Mouse (Mus musculus) stomach, embryonic 15.5 days (tissue): Measurements from ENCODE around the gene Gpr179. TPM values are rescaled to one million over a fixed set of nuclear protein-coding genes. Genes with fewer than 3 reads are reported as not detected.
"Not testable (repeated sequence)": the region's sequence is repeated elsewhere in the genome, so short reads cannot be mapped to it uniquely, and the experiment has no call there.

Experiments
- ATAC-seq: fragments of 200-750 bp; cut with Nextera tagmentation; 2 replicates; pipeline ENCODE4 v1.8.0; 2017; ENCODE audit warnings: low read depth, moderate number of reproducible peaks, moderate TSS enrichment; ENCODE audit not compliant: insufficient read depth, low FRiP score
- H3K27ac ChIP-seq: fragments of 300-500 bp; sonication (generic); 2 replicates; pipeline ENCODE4 v1.5.1; 2015; ENCODE audit warnings: mild to moderate bottlenecking, inconsistent platforms
- H3K27me3 ChIP-seq: fragments of 300-500 bp; sonication (generic); replicated peaks from 2 replicates; pipeline ENCODE4 v1.6.1; 2015; ENCODE audit warnings: inconsistent platforms
- H3K36me3 ChIP-seq: fragments of 300-500 bp; sonication (generic); 2 replicates; pipeline ENCODE4 v1.6.1; 2015; ENCODE audit warnings: inconsistent platforms
- H3K4me1 ChIP-seq: fragments of 300-500 bp; sonication (generic); 2 replicates; pipeline ENCODE4 v1.6.1; 2015; ENCODE audit warnings: inconsistent platforms
- H3K4me2 ChIP-seq: fragments of 300-500 bp; sonication (generic); 2 replicates; pipeline ENCODE4 v1.6.1; 2015; ENCODE audit warnings: mild to moderate bottlenecking, inconsistent platforms
- H3K4me3 ChIP-seq: fragments of 300-500 bp; sonication (generic); replicated peaks from 2 replicates; pipeline ENCODE4 v1.5.1; 2015; ENCODE audit warnings: inconsistent platforms
- H3K9ac ChIP-seq: fragments of 300-500 bp; sonication (generic); 2 replicates; pipeline ENCODE4 v1.6.1; 2015; ENCODE audit warnings: inconsistent platforms
- H3K9me3 ChIP-seq: fragments of 300-500 bp; sonication (generic); 2 replicates; pipeline ENCODE4 v1.6.1; 2016; ENCODE audit warnings: inconsistent platforms
- WGBS: fragments of 180-500 bp; shearing (Covaris S2); methylation state at CpG from one replicate; pipeline ENCODE4 v1.1.7; 2015; 5-methylcytosine and 5-hydroxymethylcytosine counted together
- polyA plus RNA-seq: library from polyadenylated mRNA; unstranded; fragments of >200 nt; fragmentation: Nextera tagmentation; extraction: Ambion mirVana; gene quantifications from 2 replicates; pipeline ENCODE4 v1.2.1, GENCODE M21; 2015

Gpr179 gene
- polyA plus RNA-seq, 1 experiment from 2014 or later = 0.19 TPM

- WGBS = 41% methylated on average over 8 of the region's 8 CpGs
- no peak overlapping the region for H3K9ac ChIP-seq
These were observed 37.0 kb downstream of the Gpr179 start for GRCm38 (mm10) chr11:97314751-97315503.

DNA sequence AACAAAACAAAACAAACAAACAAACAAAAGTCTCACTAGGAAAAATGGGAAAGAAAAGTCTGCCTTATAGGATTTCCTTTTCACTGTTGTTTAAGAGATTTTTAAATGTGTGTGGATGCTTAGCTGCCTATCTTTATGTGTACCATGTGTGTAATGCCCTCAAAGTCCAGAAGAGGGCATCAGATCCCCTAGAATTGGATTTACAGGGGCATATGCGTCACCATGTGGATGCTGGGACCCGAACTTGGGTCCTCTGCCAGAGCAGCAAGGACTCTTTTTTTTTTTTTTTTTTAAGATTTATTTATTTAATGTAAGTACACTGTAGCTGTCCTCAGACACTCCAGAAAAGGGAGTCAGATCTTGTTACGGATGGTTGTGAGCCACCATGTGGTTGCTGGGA, 37.8 kb downstream of the Gpr179 start:
- no peak overlapping the region for H3K4me2 ChIP-seq
- no peak overlapping the region for H3K9ac ChIP-seq
- H3K4me1 ChIP-seq = peaks cover 15% of the 10 kb centered on the region
- H3K4me3 ChIP-seq = no peak overlapping the region
- ATAC-seq = no peak
- H3K9me3 ChIP-seq = no peaks in the 10 kb centered on the region
- no peaks in the 10 kb centered on the region for H3K27me3 ChIP-seq
- no peaks in the 10 kb centered on the region for H3K36me3 ChIP-seq
- WGBS = 96% methylated on average over 3 of the region's 3 CpGs
- H3K27ac ChIP-seq = no peak overlapping the region

More at GRCm38 (mm10) chr11:97314751-97315503, 37.0 kb downstream of the Gpr179 start:
- H3K27me3 ChIP-seq = no peaks in the 10 kb centered on the region
- peak overlapping the region; percentile 55 for H3K4me2 ChIP-seq
- 0 out of 2 replicates have a peak, but pooled peaks cover 7% of the 10 kb centered on the region for H3K4me1 ChIP-seq
- H3K27ac ChIP-seq = peak overlapping the region; percentile 77
- no peaks in the 10 kb centered on the region for H3K36me3 ChIP-seq
- ATAC-seq = no peak
- no peaks in the 10 kb centered on the region for H3K9me3 ChIP-seq
- H3K4me3 ChIP-seq = peak overlapping the region; percentile 61

DNA sequence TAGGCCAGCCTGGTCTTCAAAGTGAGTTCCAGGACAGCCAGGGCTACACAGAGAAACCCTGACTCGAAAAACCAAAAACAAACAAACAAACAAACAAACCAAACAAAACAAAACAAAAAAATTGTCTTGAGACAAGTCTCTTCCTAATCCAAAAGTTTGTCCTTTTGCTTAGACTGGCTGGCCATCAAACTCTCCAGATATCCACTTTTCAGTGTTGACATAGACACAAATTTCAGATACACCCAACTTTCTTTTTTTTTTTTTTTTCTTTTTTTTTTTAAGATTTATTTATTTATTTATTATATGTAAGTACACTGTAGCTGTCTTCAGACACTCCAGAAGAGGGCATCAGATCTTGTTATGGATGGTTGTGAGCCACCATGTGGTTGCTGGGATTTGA, 39.0 kb downstream of the Gpr179 start:
- 71% methylated on average over 1 of the region's 1 CpGs for WGBS
- not testable (repeated sequence) for ATAC-seq, H3K27ac ChIP-seq, H3K4me2 ChIP-seq, H3K27me3 ChIP-seq, H3K9me3 ChIP-seq, H3K4me3 ChIP-seq, H3K9ac ChIP-seq, H3K36me3 ChIP-seq
- H3K4me1 ChIP-seq = peaks cover 15% of the 10 kb centered on the region

GRCm38 (mm10) chr11:97310895-97311631, 40.8 kb downstream of the Gpr179 start:
- Histone ChIP-seq H3K27ac (peak overlapping the region; percentile 78), H3K4me2 (peak overlapping the region; percentile 82), H3K27me3 (no peaks in the 10 kb centered on the region), H3K4me3 (peak overlapping the region; percentile 45), H3K9me3 (no peaks in the 10 kb centered on the region), H3K9ac (no peak overlapping the region), H3K36me3 (no peaks in the 10 kb centered on the region), H3K4me1 (peaks cover 15% of the 10 kb centered on the region)
- 5% methylated on average over 18 of the region's 18 CpGs for WGBS
- ATAC-seq = no peak

DNA sequence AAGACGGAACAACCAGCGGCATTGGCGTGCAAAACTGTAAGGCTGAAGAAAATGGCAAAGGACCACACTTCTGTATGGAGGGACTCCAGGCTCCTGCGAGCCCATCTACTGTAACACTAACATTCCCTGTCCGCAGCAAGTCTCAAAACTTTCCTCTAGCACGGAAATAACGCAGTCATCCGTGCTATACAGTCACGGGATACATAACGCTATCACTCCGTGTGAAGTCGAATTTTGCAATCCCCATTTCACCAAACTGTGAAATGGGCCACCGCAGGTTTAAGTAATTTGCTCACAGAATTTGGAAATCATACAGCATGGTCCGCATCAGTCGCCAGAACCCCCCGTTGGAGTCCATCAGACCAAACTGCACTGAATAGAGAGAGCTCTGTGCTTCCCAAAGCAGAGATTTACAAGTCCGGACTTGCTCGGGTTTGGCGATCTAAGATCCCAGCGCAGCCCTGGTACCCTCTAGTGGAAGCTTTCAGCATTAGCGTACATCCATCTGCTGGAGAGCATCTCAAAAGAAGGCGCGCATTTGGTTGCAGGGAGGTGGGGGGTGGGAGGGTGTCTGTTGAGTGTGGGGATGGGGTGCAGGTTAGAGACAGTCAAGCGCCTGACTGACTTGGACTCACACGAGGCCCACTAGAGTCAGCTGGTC, 41.8 kb downstream of the Gpr179 start:
- H3K36me3 ChIP-seq = no peaks in the 10 kb centered on the region
- peak; percentile 54; the same call in 1 of the 2 replicates for ATAC-seq
- under 1% methylated on average over 25 of the region's 25 CpGs for WGBS
- peak overlapping the region; percentile 82 for H3K4me2 ChIP-seq
- peak overlapping the region; percentile 87 for H3K27ac ChIP-seq
- peaks cover 15% of the 10 kb centered on the region for H3K4me1 ChIP-seq
- H3K4me3 ChIP-seq = peak overlapping the region; percentile 45
- no peaks in the 10 kb centered on the region for H3K9me3 ChIP-seq
- peak overlapping the region; percentile 34 for H3K9ac ChIP-seq
- no peaks in the 10 kb centered on the region for H3K27me3 ChIP-seq

DNA sequence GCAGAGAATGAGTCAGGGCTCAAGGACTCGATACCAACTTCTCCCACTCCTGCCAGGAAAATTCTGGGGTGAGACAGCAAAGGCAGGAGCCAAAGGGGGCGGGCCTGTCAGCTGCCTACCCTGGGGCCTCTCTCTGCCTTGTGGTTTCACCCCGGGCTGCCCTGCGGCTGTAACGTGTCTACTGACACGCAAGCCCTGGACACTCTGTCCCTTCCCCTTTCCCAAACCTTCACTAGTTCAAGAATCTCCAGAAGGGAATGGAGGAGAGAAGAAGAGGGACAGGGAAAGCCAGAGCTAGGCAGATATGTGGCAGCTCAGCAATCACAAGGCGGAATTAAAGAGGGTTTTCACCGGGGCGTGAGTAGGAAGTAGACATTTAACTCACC, 42.4 kb downstream of the Gpr179 start:
- Histone ChIP-seq H3K9ac (peak overlapping the region; percentile 34), H3K4me3 (peak overlapping the region; percentile 45), H3K36me3 (no peaks in the 10 kb centered on the region), H3K27ac (peak overlapping the region; percentile 87), H3K27me3 (no peaks in the 10 kb centered on the region), H3K4me1 (peaks cover 15% of the 10 kb centered on the region), H3K4me2 (peak overlapping the region; percentile 82), H3K9me3 (no peaks in the 10 kb centered on the region)
- WGBS = 3% methylated on average over 9 of the region's 9 CpGs
- ATAC-seq = peak; percentile 61; the same call in 1 of the 2 replicates

GRCm38 (mm10) chr11:97308806-97309450, 42.9 kb downstream of the Gpr179 start:
- Histone ChIP-seq H3K9ac (peak overlapping the region; percentile 34; the same call in 1 of the 2 replicates), H3K4me1 (peaks cover 15% of the 10 kb centered on the region), H3K9me3 (no peaks in the 10 kb centered on the region), H3K27ac (peak overlapping the region; percentile 87), H3K4me2 (peak overlapping the region; percentile 82), H3K4me3 (peak overlapping the region; percentile 45), H3K36me3 (no peaks in the 10 kb centered on the region), H3K27me3 (no peaks in the 10 kb centered on the region)
- no peak for ATAC-seq
- 33% methylated on average over 3 of the region's 3 CpGs for WGBS

GRCm38 (mm10) chr11:97307294-97308069, 44.4 kb downstream of the Gpr179 start:
- no peak overlapping the region for H3K4me2 ChIP-seq
- H3K4me1 ChIP-seq = peaks cover 22% of the 10 kb centered on the region
- ATAC-seq = no peak
- H3K9me3 ChIP-seq = no peaks in the 10 kb centered on the region
- WGBS = 89% methylated on average over 11 of the region's 11 CpGs
- H3K4me3 ChIP-seq = no peak overlapping the region
- H3K27me3 ChIP-seq = no peaks in the 10 kb centered on the region
- H3K36me3 ChIP-seq = no peaks in the 10 kb centered on the region
- H3K27ac ChIP-seq = no peak overlapping the region
- no peak overlapping the region for H3K9ac ChIP-seq

DNA sequence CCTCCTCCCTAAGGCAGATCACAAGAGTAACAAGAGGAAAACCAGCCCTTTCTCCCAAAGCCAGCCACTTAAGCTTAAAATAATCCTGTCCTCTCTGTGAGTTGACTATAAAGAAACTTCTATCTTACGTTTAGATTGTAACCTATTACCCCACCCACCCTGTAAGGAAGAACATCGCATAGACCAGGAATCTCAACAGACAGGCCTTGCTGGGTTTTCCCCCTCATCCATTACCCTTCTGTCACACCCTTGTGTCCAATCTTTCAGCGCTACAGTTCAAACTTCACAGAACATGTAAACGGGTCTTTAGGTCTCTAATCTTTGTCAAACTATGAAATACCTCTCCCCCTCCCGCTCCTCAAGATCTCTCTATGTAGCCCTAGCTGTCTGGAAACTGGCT, 47.2 kb downstream of the Gpr179 start:
- Histone ChIP-seq H3K9ac (no peak overlapping the region), H3K4me2 (no peak overlapping the region), H3K27ac (no peak overlapping the region), H3K27me3 (no peaks in the 10 kb centered on the region), H3K9me3 (no peaks in the 10 kb centered on the region), H3K36me3 (no peaks in the 10 kb centered on the region), H3K4me3 (no peak overlapping the region), H3K4me1 (peaks cover 20% of the 10 kb centered on the region)
- ATAC-seq = no peak
- 42% methylated on average over 5 of the region's 5 CpGs for WGBS

DNA sequence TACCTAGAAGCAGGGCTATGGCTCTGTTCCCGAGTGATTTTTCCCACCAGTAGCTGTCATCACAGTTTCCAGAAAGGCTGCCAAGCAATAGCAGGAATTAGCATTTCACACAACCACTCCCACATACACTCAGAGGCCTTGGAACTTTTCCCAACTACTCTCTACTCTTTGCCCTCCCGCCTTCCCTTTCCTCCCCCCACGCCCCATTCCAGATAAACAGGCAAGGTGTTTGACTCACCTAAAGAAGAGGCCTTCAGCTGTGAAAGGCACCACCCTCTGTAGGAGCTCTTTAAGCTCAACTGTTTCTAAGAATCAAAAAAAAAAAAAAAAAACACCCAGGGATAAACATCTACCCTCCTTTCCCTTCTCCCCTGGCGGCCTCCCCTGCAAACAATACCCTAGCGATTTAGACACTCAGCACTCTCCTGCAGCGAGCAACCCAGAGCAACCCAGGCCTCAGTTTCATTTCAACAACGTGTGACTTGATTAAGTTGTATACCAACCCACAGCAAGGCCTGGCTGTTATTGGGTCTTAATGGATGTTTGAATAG, 49.6 kb downstream of the Gpr179 start:
- 0 out of 2 replicates have a peak, but pooled peaks have one; percentile 56 for ATAC-seq
- Histone ChIP-seq H3K27me3 (no peaks in the 10 kb centered on the region), H3K36me3 (no peaks in the 10 kb centered on the region), H3K9me3 (no peaks in the 10 kb centered on the region), H3K4me3 (no peak overlapping the region), H3K4me2 (no peak overlapping the region), H3K4me1 (peaks cover 14% of the 10 kb centered on the region; the same call in 1 of the 2 replicates), H3K27ac (peak overlapping the region; percentile 52), H3K9ac (no peak overlapping the region)
- 18% methylated on average over 7 of the region's 7 CpGs for WGBS
